Mouse (Mus musculus) mouse embryonic stem cell (cell line): ENCODE measurements at regions not wholly inside any gene's neighbourhood (a gene's known extent, or its start where the extent isn't known, plus 50 kb on each side); places are given as distances from the start of the nearest gene placed in this dataset.

Experiments
- in situ Hi-C, 2 experiments: fragments of 300-500 bp; cut with MboI; formaldehyde crosslinking; loops; 1 replicate in 1 of 2; 3 replicates in 1 of 2; pipeline ENCODE4 v1.14.3; 2019 to 2020; ENCODE audit warnings: low sequenced_read_pairs in 2 of 2, low pct_unique_long_range_greater_than_20kb in 1 of 2, mixed read lengths in 1 of 2; ENCODE audit not compliant: unreplicated experiment in 1 of 2

GRCm38 (mm10) chr8:18536059-18536458 is 442.0 kb downstream of the Defb40 start:
- in situ Hi-C loops: no loop called here

GRCm38 (mm10) chr8:18528120-18528519 is 449.9 kb downstream of the Defb40 start:
- in situ Hi-C loops: no loop called here

DNA sequence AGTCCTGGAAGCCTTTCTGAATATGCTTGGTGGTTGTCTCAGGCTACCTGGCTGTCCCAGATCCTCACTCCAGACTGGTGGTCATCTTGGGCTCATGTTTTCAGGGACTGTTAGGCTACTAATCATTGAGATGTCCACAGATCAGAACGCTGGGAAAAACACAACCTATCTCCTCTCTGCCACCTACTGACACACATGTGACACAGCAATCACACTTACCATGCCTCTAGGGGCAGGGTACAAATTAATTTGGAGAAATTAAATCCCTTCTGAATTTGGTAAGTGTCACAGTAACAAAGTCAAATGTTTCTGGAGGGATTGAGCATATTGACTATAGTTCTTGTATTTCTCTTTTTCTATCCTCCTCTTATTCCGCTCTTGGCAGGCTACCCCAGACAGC is 465.6 kb downstream of the Defb40 start:
- in situ Hi-C loops: no loop called here

- in situ Hi-C loops: no loop called here
These were observed 471.7 kb downstream of the Defb40 start for GRCm38 (mm10) chr8:18506158-18507022.

GRCm38 (mm10) chr8:18490620-18491019 is 487.4 kb downstream of the Defb40 start:
- in situ Hi-C loops: no loop called here

GRCm38 (mm10) chr8:18480081-18480480 is 498.0 kb downstream of the Defb40 start:
- in situ Hi-C loops: no loop called here

DNA sequence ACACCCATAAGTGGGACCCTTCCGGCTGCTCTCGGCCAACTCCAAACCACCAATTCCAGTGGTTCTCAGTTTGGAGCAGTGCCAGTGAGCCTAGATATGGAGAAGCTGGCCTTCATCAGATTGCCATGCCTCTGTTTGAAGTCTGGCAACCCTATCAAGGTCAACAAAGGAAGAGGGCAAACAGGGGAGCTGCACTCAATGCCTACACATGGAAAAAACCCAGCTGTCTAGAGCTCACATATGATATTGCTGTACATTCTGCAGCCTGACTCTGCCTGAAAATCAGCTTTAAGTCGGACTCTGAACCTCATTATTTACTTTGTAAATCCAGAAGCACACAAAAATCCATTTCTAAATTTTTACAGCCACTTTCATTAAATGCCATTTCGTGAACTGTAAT is 499.9 kb downstream of the Defb40 start:
- in situ Hi-C loops: no loop called here

DNA sequence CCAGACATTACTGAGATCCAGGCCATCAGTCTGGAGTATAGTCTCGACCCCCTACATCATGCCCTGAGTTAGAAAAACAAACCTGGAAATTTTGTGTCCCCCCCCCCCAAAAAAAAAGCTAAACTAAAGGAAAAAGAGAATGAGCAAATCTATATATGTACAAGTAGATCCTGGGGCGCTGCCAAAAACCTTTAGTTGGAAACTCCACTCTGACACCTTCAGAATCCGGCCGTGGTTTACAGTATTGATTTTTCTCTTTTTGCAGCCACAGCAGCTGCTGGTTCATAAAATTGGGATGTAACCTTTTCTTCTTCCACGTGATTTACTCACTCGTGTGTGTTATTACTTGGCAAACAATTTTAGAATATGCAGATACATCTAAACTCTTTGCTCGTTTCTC is 510.5 kb downstream of the Defb40 start:
- in situ Hi-C loops: loop anchor here (25.0 kb wide), 1 partner anchor 445 kb away; no protein-coding TSS in a partner anchor

- in situ Hi-C loops: loop anchor here (25.0 kb wide), 1 partner anchor 452 kb away; no protein-coding TSS in a partner anchor
These were observed 517.4 kb downstream of the Defb40 start for GRCm38 (mm10) chr8:18460609-18461008.

DNA sequence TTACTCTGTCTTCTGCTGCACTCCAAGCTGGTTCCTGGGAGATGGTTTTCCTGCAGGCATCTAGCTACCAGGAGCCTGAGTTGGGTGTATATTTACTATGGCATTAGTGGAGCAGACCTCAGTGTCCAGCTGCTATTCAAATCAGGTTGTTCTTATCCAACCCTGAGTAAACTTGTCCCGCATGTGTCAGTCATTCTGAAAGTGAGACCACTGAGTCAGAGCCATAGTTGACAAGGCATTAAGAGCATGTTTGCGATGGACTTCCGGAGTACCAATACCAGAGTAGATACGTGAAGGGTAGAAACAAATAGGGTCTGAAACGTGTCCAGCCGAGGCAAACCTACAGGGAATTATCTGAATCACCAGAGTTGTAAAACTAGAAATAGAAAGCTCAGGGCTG is 520.6 kb downstream of the Defb40 start:
- in situ Hi-C loops: loop anchor here (25.0 kb wide), 1 partner anchor 455 kb away; no protein-coding TSS in a partner anchor

DNA sequence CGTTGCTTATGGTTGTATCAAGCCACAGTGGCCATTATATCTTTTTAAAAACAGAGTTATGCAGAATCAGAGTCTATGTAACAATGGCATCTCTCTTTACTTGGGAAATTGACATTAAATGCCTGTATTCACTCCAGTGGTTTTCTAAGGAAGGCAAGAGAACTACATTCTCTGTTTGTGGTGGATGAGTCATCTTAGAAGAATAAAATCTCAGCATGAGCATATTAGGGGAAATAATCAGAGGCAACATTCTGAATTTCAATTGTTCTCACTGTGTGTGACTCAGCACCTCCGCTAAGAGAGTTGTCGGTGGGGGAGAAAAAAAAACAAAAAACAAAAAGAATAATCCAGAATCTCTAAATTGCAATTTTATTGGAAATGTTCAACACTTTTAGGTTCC is 529.0 kb downstream of the Defb40 start:
- in situ Hi-C loops: loop anchor here (10.0 kb wide), 1 partner anchor 116 kb away; no protein-coding TSS in a partner anchor

DNA sequence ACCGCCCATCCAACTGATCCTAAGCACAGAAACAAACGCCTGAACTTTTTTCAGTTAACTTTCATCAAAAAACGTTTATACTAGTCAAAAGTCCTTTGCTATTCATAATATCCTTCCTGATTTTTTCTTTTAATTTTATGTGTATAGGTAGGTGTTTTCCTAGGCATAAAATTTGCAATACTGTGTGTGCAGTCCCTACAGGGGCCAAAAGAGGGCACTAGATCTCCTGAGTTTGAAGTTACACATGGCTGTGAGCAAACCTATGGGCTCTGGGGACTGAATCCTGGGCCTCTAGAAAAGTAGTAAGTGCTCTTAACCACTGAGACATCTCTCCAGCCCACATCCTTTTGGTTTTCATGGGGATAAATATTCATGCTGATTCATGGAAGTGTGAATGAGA is 535.8 kb downstream of the Defb40 start:
- in situ Hi-C loops: loop anchor here (10.0 kb wide), 1 partner anchor 123 kb away; no protein-coding TSS in a partner anchor

- in situ Hi-C loops: no loop called here
These were observed 555.2 kb downstream of the Defb40 start for GRCm38 (mm10) chr8:18422846-18423245.

GRCm38 (mm10) chr8:18412470-18412869 is 565.6 kb downstream of the Defb40 start:
- in situ Hi-C loops: no loop called here

DNA sequence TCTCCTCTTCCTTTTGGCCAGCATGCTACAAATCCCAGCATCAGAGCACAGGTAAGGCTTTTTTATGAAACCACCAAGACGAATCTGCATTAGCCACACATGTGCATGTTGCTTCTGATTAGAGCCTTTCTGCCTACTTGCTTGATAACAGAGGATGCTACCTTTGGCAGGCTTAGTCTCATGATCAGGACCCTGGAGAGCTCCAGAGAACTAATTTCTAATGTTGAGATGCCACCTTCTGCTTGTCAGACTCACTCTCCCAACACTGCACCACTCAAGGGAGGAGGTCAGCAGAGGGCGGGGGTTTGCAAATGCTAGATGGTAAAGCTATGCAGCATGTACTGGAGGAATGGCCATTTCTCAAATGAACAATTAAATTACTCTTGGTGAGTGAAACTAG is 571.6 kb downstream of the Defb40 start:
- in situ Hi-C loops: no loop called here

DNA sequence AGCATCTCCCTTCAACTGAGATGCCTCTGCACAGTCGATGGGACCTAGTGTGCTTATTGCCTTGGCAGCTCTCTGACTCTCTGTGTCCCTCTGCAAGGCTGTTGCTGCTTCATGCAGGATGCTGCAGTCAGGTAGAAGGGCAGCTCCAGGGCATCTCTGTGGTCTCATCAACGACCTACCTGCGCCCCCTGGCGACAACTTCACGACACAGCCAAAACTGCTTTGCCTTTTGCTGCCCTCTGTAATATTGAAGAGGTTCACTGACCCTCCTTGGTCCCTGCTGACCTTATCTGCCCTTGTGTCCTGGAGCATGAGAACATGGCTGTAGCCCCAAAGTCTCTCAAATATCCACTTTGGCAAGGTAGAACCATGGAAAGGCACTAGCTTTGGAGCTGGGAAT is 589.7 kb downstream of the Defb40 start:
- in situ Hi-C loops: no loop called here

DNA sequence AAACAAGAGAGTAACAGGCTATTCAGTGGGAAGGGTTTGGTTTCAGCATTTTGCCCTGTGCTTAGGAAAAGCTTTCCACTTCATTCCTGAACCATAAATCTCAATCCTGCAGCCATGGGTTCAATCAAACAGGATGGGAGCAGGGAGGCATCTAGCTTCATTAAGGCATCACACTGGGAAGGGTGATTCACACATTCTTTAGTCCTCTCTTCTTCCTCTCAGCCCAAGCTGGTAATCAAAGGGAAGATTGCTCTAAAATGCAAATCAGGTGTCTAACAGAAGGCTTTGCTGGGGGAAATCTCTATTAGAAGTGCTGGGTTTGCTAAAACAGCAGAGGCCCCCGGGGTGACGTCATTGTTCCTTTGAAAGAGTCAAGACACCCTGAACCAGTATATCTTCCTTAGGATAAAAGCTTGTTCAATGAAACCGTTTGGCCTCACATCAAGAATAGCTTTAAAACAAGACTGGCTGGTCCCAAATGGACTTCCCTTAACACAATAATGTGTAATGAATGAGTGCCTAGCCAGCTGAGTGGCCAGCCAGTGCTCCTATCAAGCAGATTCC is 596.4 kb downstream of the Defb40 start:
- in situ Hi-C loops: no loop called here

DNA sequence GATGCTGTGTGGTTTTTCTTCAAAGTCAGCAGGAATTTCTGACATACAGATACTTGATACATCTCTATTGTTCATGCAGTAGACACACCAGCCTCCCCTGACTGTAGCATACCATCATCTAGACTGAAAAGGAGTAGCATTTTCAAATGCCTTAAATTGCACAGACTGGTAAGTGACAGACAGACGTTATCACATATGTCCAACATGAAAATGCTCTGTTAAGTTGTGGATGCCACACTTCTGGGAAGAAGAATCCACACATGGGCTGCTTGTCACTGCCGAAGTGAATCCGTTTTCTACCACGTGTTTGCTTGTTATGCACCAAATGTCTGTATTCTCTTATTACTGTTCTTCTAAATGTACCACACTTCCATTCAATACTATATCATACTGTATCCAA is 629.3 kb downstream of the Defb40 start:
- in situ Hi-C loops: no loop called here

- in situ Hi-C loops: no loop called here
These were observed 631.8 kb downstream of the Defb40 start for GRCm38 (mm10) chr8:18346248-18346647.

DNA sequence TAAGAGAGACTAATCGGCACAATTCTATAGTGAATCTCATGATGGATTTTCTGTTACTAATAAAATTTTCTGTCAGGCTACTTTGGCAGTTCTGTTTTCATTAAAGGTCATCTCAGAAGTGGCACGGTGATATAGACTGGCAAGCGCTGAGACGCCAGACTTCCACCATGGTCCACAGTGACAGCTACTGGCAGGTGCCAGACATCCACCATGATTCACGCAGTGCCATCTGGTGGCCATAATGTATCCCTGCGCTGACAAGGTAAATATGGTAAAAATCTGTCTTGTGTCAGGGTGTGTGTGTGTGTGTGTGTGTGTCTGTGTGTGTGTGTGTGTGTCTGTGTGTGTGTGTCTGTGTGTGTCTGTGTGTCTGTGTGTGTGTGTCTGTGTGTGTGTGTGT is 632.7 kb downstream of the Defb40 start:
- in situ Hi-C loops: no loop called here
